Mouse (Mus musculus) stomach, embryonic 16.5 days (tissue): ENCODE results near the gene Unk. TPM values are rescaled to one million over a fixed set of nuclear protein-coding genes. Genes with fewer than 3 reads are reported as not detected.

ENCODE experiments used
- ATAC-seq: fragments of 200-750 bp; cut with Nextera tagmentation; 2 replicates; pipeline ENCODE4 v1.8.0; 2017; ENCODE audit warnings: moderate number of reproducible peaks, moderate TSS enrichment; ENCODE audit not compliant: insufficient read depth, low FRiP score
- H3K27ac ChIP-seq: fragments of 300-500 bp; sonication (generic); 2 replicates; pipeline ENCODE4 v1.5.1; 2014; ENCODE audit warnings: low read length
- H3K27me3 ChIP-seq: fragments of 300-500 bp; sonication (generic); 2 replicates; pipeline ENCODE4 v1.6.1; 2014; ENCODE audit warnings: low read length, control low read depth, mixed read lengths; ENCODE audit not compliant: control insufficient read depth, insufficient read depth
- H3K36me3 ChIP-seq: fragments of 300-500 bp; sonication (generic); 2 replicates; pipeline ENCODE4 v1.6.1; 2014; ENCODE audit warnings: low read length; ENCODE audit not compliant: control insufficient read depth, insufficient read depth
- H3K4me1 ChIP-seq: fragments of 300-500 bp; sonication (generic); 2 replicates; pipeline ENCODE4 v1.6.1; 2014; ENCODE audit warnings: low read length, control low read depth, mixed read lengths; ENCODE audit not compliant: control insufficient read depth, insufficient read depth
- H3K4me2 ChIP-seq: fragments of 300-500 bp; sonication (generic); 2 replicates; pipeline ENCODE4 v1.6.1; 2014; ENCODE audit warnings: low read depth, low read length, mixed read lengths
- H3K4me3 ChIP-seq: fragments of 300-500 bp; sonication (generic); replicated peaks from 2 replicates; pipeline ENCODE4 v1.5.1; 2014; ENCODE audit warnings: mild to moderate bottlenecking, low read length
- H3K9ac ChIP-seq: fragments of 300-500 bp; sonication (generic); 2 replicates; pipeline ENCODE4 v1.6.1; 2014; ENCODE audit warnings: low read length
- H3K9me3 ChIP-seq: fragments of 300-500 bp; sonication (generic); replicated peaks from 2 replicates; pipeline ENCODE4 v1.6.1; 2016; ENCODE audit warnings: low read length, control low read depth; ENCODE audit not compliant: control insufficient read depth
- whole genome bisulfite sequencing: fragments of 180-500 bp; shearing (Covaris S2); extraction: QIAGEN DNeasy Blood & Tissue Kit; methylation state at CpG from one replicate; pipeline ENCODE4 v1.1.7; 2014; 5-methylcytosine and 5-hydroxymethylcytosine counted together
- polyA plus RNA-seq: library from polyadenylated mRNA; unstranded; fragments of >200 nt; fragmentation: Nextera tagmentation; extraction: Ambion mirVana; gene quantifications from 2 replicates; pipeline ENCODE4 v1.2.1, GENCODE M21; 2015

Gene Unk
- polyA plus RNA-seq, 1 experiment from 2014 or later = 26.4 TPM

GRCm38 (mm10) chr11:116096213-116097108 is 66.3 kb downstream of the Unk start:
- Histone ChIP-seq H3K36me3 (no peaks in the 10 kb centered on the region), H3K4me1 (peaks cover 29% of the 10 kb centered on the region), H3K4me3 (no peak overlapping the region), H3K4me2 (no peak overlapping the region), H3K9me3 (no peaks in the 10 kb centered on the region), H3K27me3 (no peaks in the 10 kb centered on the region), H3K27ac (no peak overlapping the region), H3K9ac (no peak overlapping the region)
- ATAC-seq = no peak
- 81% methylated on average over 5 of the region's 5 CpGs for WGBS

- WGBS = 60% methylated on average over 14 of the region's 14 CpGs
- H3K4me1 ChIP-seq = peaks cover 51% of the 10 kb centered on the region
These were observed 68.8 kb downstream of the Unk start for GRCm38 (mm10) chr11:116098711-116099460.

GRCm38 (mm10) chr11:116099462-116099861 is 69.3 kb downstream of the Unk start:
- no peaks in the 10 kb centered on the region for H3K27me3 ChIP-seq
- H3K4me2 ChIP-seq = no peak overlapping the region
- peak overlapping the region; percentile 97 for H3K27ac ChIP-seq
- ATAC-seq = no peak
- H3K36me3 ChIP-seq = no peaks in the 10 kb centered on the region
- no peak overlapping the region; the same call in 1 of the 2 replicates for H3K9ac ChIP-seq
- peaks cover 57% of the 10 kb centered on the region for H3K4me1 ChIP-seq
- H3K4me3 ChIP-seq = no peak overlapping the region
- 73% methylated on average over 6 of the region's 6 CpGs for WGBS
- no peaks in the 10 kb centered on the region for H3K9me3 ChIP-seq

More at GRCm38 (mm10) chr11:116098711-116099460, 68.8 kb downstream of the Unk start:
- Histone ChIP-seq H3K36me3 (no peaks in the 10 kb centered on the region), H3K4me3 (no peak overlapping the region), H3K9me3 (no peaks in the 10 kb centered on the region), H3K27ac (peak overlapping the region; percentile 97), H3K27me3 (no peaks in the 10 kb centered on the region), H3K4me2 (no peak overlapping the region), H3K9ac (peak overlapping the region; percentile 55)
- no peak for ATAC-seq

GRCm38 (mm10) chr11:116100385-116100784 is 70.3 kb downstream of the Unk start:
- Histone ChIP-seq H3K9ac (peak overlapping the region; percentile 6; the same call in 1 of the 2 replicates), H3K27me3 (no peaks in the 10 kb centered on the region), H3K4me1 (peaks cover 59% of the 10 kb centered on the region), H3K27ac (peak overlapping the region; percentile 97), H3K4me3 (no peak overlapping the region), H3K9me3 (no peaks in the 10 kb centered on the region), H3K4me2 (peak overlapping the region; percentile 17; the same call in 1 of the 2 replicates), H3K36me3 (no peaks in the 10 kb centered on the region)
- 22% methylated on average over 6 of the region's 6 CpGs for WGBS
- peak; percentile 62 for ATAC-seq

GRCm38 (mm10) chr11:116100839-116101238 is 70.7 kb downstream of the Unk start:
- Histone ChIP-seq H3K36me3 (0 out of 2 replicates have a peak, but pooled peaks cover 3% of the 10 kb centered on the region), H3K27me3 (no peaks in the 10 kb centered on the region), H3K9me3 (no peaks in the 10 kb centered on the region), H3K4me3 (no peak overlapping the region), H3K4me1 (peaks cover 61% of the 10 kb centered on the region), H3K9ac (peak overlapping the region; percentile 6; the same call in 1 of the 2 replicates), H3K27ac (peak overlapping the region; percentile 97), H3K4me2 (no peak overlapping the region)
- 70% methylated on average over 7 of the region's 7 CpGs for WGBS
- no peak for ATAC-seq

- Histone ChIP-seq H3K9me3 (no peaks in the 10 kb centered on the region), H3K9ac (peak overlapping the region; percentile 61), H3K4me1 (peaks cover 72% of the 10 kb centered on the region), H3K4me2 (peak overlapping the region; percentile 10; the same call in 1 of the 2 replicates), H3K27ac (peak overlapping the region; percentile 97), H3K4me3 (no peak overlapping the region), H3K27me3 (no peaks in the 10 kb centered on the region), H3K36me3 (0 out of 2 replicates have a peak, but pooled peaks cover 5% of the 10 kb centered on the region)
- peak; percentile 41 for ATAC-seq
- 10% methylated on average over 11 of the region's 11 CpGs for WGBS
These were observed 71.8 kb downstream of the Unk start for GRCm38 (mm10) chr11:116101931-116102381.

- Histone ChIP-seq H3K27me3 (peaks cover 3% of the 10 kb centered on the region; the same call in 1 of the 2 replicates), H3K4me2 (peak overlapping the region; percentile 10; the same call in 1 of the 2 replicates), H3K9me3 (no peaks in the 10 kb centered on the region), H3K27ac (peak overlapping the region; percentile 97), H3K9ac (peak overlapping the region; percentile 61), H3K4me1 (peaks cover 77% of the 10 kb centered on the region), H3K36me3 (0 out of 2 replicates have a peak, but pooled peaks cover 5% of the 10 kb centered on the region), H3K4me3 (no peak overlapping the region)
- no peak for ATAC-seq
- 37% methylated on average over 3 of the region's 4 CpGs for WGBS
These were observed 72.3 kb downstream of the Unk start for GRCm38 (mm10) chr11:116102472-116102871.

GRCm38 (mm10) chr11:116103572-116103971 is 73.5 kb downstream of the Unk start:
- ATAC-seq = no peak
- peak overlapping the region; percentile 95 for H3K27ac ChIP-seq
- H3K27me3 ChIP-seq = peaks cover 13% of the 10 kb centered on the region
- peak overlapping the region; percentile 29; the same call in 1 of the 2 replicates for H3K9ac ChIP-seq
- H3K4me1 ChIP-seq = peaks cover 87% of the 10 kb centered on the region
- WGBS = 55% methylated on average over 12 of the region's 12 CpGs
- no peaks in the 10 kb centered on the region for H3K9me3 ChIP-seq
- no peak overlapping the region for H3K4me3 ChIP-seq
- 0 out of 2 replicates have a peak, but pooled peaks cover 5% of the 10 kb centered on the region for H3K36me3 ChIP-seq
- no peak overlapping the region for H3K4me2 ChIP-seq
